Mouse (Mus musculus): ENCODE results near the gene Cyp3a11.
"Not testable (repeated sequence)": the region's sequence is repeated elsewhere in the genome, so short reads cannot be mapped to it uniquely, and the experiment has no call there.

Gene Cyp3a11

DNA sequence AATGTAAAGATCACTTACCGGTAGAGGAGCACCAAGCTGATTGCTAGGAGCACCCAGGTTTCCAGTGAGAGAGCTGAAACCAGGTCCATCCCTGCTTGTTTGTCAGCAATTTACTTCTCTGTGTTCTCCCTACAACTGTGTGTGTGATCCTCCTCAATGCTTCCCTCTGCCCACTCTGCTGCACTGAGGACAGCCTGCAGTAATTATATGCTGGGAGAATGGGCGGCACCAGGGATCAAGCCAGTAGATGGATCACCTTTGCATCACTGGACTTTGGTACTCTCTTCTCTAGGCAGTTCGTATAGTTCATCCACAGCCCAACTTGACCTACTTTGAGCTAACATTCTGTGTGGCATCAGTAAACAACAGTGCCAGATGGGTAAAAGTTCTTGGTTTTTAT lies at the start of gene Cyp3a11:
Cyp3a11 (minus strand) TSS at position 277 of the 400 bp plus-strand sequence.
- in situ Hi-C loops (cut with MboI, MseI), result loop anchor here (10.0 kb wide), 1 partner anchor 1395 kb away; no protein-coding TSS in a partner anchor

DNA sequence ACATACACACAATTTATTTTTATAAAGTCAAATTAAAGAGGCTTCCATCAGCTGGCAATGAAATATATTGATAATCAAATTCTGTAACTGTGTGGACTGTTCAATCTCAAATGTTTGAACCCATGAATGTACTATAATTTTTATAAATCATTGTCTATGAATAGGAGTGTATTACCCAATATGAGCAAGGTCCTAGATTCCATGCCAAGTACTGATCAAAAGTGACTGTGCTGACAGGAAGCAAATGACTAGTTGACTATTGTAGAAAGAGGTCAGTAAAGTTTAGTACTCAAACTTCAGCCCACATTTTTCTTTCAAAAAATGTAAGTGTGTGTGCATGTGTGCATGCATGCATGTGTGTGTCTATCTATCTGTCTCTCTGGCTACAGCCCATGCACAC lies 33.1 kb upstream of the Cyp3a11 start:
- in situ Hi-C loops (cut with MboI, MseI), result no loop called here

DNA sequence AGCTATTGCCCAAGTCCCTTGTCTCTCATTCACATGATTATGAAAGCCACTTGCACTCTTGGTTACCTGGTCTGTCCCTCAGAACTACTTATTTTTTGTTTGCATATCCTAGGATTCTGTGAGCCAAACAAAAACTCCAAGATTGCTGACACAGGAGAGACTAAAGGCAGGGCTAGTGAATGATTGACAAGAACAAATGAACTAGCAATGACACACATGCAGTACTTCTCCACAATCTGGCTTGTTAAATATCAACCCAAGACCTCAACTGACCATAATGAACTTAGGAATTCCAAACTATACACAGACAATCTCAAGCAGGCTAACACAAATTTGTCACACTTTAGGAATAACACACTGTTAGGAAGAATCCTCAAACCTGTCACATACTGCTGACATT lies 32.0 kb upstream of the Cyp3a11 start:
- in situ Hi-C loops (cut with MboI, MseI), result no loop called here

DNA sequence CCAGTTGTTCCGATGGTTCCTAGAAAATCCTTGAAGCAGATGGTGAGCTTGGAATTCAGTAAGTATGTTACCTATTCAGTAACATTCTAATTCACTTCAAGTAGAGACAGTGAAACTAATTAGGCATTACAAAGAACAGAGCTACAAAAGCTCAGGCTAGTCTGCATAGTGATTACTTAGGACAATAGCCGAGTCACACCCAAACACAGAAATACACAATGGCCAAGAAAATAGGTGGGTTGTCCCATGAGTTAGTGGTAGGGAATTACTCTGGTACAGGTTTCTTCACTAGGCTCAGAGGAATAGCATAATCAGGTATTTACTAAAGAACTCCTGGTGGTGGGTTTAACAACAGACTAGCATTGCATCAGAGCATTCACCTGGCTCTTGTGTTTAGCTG lies 27.2 kb upstream of the Cyp3a11 start:
- in situ Hi-C loops (cut with MboI, MseI), result not testable (repeated sequence)

DNA sequence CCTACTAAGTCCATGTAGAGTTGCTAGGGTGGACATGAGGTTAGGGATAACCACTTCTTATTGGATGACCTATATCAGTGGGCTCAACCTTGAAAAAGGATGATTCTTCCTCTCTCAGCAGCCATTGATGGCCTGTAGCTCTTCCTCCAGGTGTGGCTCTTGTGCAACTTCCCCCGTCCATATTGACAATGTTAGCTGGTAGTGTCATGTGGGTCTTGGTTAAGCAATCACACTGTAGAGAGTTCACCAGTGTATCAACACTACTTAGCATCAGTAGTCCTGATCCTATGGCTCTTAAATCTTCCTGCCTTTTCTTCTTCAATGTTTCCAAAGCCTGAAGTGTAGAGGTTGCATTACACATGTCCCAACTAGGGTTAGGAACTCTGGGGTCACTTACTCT lies 24.8 kb upstream of the Cyp3a11 start:
- in situ Hi-C loops (cut with MboI, MseI), result no loop called here

DNA sequence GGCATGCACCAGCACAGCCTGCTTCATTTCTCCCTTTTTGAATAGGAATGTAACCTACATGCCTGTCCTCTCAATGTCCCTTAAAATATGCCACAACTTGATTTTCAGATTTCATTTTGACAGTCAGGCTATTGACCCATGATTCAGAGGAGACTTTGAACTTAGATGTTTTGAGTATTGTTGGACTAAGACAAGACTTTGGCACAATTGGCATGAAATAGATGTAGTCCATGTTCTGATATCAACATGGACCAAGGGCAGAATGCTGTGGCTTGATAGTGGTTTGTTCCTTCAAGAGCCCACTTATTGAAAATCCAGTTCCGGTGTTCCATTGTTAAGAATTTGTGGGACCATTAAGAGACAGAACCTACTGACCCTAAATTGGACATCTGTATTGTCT lies 23.6 kb upstream of the Cyp3a11 start:
- in situ Hi-C loops (cut with MboI, MseI), result no loop called here

DNA sequence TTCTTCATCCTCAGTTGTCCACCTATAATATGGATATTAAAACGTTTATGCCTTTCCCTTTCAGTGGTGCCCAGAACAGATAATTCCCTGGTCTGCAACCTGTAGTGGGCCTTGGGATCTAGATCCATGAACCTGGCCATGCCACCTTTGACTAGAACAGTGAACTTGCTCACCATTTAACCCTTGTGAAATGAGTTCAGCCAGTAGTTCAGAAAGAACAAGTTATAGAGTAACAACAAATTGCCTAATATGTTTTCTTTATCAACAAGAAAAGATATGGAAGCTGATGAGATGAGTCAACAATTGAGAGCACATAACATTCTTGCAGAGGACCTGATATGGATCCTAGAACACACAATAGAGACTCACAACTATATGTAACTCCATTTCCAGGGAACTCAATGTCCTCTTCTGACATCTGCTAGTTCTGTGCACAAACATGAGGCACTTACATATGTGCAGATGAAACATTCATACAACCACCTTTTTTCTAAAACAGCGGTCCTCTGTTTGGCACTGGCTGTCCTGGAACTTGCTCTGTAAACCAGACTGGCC lies 20.7 kb upstream of the Cyp3a11 start:
- in situ Hi-C loops (cut with MboI, MseI), result no loop called here

DNA sequence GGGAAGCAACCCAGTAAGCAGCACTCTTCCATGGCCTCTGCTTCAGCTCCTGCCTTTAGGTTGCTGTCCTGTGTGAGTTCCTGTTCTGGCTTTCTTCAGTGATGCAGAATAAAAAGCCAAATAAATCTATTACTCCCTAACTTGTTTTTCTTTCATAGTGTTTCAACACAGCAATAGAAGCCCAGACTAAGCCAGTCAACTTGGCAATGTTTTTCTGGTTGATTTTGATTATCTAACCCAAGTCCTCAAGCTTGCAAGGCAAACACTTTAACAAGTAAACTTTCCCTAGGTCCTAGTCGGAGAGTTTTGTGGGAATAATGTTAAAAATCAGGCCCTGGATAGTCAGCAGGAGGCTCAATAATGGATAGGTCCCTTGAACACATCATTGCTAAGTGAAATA lies 17.5 kb upstream of the Cyp3a11 start:
- in situ Hi-C loops (cut with MboI, MseI), result no loop called here

DNA sequence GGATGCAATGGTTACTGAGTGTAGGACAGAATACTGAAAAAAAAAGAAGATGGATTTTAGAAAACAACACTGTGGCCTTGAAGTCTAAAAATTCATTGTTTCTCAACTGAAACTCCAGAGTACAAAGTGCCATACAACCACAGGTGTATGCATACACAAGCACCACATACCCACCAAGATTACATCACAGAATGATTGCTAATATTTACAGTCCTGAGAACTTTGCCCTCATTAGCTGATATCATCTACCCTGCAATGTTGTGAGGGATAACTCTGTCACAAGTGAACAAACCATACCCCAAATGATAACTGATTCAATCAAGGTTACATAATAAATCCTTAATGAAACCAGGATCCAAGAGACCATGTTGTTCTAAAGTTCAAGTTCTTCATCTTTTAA lies 1.4 kb upstream of the Cyp3a11 start:
- in situ Hi-C loops (cut with MboI, MseI), result loop anchor here (10.0 kb wide), 1 partner anchor 1396 kb away; no protein-coding TSS in a partner anchor

DNA sequence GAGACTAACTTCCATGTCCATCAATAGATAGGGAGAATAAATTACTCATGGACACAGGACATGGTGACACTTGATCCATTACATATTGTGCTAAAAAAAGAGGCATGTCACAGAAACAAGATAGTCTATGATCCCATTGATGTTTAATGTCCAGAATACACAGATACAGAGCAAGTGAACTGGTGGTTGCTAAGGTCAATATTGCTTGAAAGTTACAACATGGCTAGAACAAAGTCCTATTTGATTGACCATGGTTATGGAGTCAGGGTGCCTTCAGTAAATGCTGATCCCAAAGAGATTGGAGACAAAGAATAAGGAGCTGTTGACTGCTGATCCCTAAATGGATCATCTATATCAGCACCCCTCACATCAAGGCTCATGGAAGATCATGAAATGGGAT lies 12.3 kb downstream of the Cyp3a11 start:
- in situ Hi-C loops (cut with MboI, MseI), result not testable (repeated sequence)

DNA sequence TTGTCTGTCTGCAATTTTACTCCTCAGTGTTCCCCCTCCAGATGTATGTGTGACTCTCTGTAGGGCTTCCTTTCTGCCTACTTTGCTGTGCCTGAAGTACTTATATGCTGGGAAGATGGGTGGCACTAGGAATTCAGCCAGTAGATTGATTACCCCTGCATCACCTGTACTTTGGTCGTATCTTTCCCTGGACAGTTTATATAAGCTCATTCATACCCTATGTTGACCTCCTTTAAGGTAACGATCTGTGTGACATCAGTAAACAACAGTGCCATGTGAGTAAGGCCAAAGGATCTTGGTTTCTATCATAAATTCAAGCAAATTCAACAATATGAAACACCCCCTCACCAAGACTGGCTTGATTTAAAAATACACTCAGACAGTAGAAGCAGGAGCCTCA lies 74.0 kb downstream of the Cyp3a11 start, which contains the start of gene Cyp3a44:
Cyp3a44 (minus strand) TSS at position 79 of the 400 bp plus-strand sequence.
- in situ Hi-C loops (cut with MboI, MseI), result not testable (repeated sequence)

Data from T-helper 1 cell (primary cell).